Mouse (Mus musculus): ENCODE data around the gene Tlk2. TPM values are rescaled to one million over a fixed set of nuclear protein-coding genes. Genes with fewer than 3 reads are reported as not detected.

Tlk2 gene
- total RNA-seq, 2 experiments from 2014 or later, result 47.5 to 49.6 TPM

- DNase-seq (ENCODE audit: extremely low spot score in 1 of 2, low spot score in 2 of 2), result peak in 1 of 2 experiments; percentile 84
- intact Hi-C loops (cut with DNase I), result no loop called here
These were observed 114.5 kb downstream of the Tlk2 start for GRCm38 (mm10) chr11:105293101-105293581.

GRCm38 (mm10) chr11:105293901-105294494, 115.4 kb downstream of the Tlk2 start:
- intact Hi-C loops (cut with DNase I), result no loop called here

DNA sequence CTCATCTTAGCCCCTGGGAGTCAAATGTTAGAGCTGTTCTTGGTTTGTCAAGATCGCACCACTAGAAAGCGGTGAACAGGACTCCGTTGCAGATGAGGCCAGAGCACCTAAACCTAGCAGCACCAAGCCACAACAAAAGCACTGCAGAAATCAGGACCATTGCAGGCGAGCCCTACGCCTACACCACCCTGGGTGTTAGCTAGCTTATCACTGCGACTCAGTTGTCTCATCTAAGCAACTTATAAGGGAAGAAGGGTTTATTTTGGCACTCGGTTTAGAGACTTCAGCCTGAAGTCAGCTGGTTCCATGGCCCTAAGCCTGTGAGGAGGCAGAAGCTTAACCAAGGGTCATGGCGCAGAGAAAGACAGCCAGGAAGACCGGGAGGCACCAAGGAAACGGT, 117.5 kb downstream of the Tlk2 start:
- intact Hi-C loops (cut with DNase I), result no loop called here
- DNase-seq (ENCODE audit: extremely low spot score in 1 of 2, low spot score in 2 of 2), result no peak

More at GRCm38 (mm10) chr11:105293901-105294494, 115.4 kb downstream of the Tlk2 start:
- DNase-seq (ENCODE audit: extremely low spot score in 1 of 2, low spot score in 2 of 2), result no peak

DNA sequence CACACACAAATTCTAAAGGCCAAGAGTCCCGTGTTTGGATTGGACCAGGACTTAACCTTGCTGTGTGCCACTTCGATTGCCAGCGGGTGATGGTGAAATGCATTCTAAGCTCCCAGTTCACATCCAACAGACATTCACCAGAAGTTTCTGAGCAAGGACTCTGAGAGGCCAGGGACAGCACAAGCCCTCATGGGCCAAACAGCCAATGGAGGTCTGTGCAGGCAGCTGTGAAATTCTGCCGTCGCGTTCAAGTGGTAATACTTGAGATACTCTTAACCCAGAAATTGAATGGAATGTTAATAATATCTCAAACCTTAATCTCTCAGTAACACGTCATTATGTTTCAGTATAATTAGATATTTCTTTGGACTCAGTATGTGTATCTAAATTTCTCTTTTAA, 131.6 kb downstream of the Tlk2 start:
- no peak for DNase-seq (ENCODE audit: extremely low spot score in 1 of 2, low spot score in 2 of 2)
- intact Hi-C loops (cut with DNase I), result no loop called here

DNA sequence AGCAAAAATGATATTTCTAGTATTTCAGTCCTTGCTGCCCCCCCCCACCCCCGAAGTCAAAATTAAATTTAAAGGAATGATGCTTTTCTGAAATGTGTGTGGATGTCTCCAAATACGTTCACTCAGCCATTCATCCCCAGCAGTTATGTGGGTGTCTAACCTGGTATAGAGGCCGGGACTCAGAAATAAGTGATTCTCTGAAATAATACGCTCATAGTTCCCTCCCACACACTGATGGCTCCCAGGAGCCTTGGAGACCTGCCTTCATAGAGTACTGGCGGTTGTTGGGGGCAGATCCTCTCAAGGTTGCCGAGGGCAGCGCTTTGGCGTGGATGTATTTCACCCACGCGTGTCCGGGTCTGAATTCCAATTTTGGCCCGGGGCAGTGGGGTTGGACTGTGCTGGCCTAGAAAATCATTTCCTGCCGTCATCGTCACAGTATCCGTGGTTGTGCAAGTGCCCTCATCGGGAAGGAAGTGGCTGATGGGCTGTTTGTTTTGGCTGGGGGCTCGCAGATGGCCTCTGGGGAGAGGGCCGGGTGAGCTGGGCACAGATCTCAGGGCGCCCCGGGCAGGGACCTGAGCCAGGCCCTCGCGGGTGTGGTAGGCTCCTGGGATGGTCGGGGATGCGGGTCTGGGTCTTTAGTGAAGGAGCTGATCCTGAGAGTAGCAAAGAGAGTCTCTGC, 132.8 kb downstream of the Tlk2 start:
- intact Hi-C loops (cut with DNase I), result no loop called here
- DNase-seq (ENCODE audit: extremely low spot score in 1 of 2, low spot score in 2 of 2), result peak in 1 of 2 experiments; percentile 64

DNA sequence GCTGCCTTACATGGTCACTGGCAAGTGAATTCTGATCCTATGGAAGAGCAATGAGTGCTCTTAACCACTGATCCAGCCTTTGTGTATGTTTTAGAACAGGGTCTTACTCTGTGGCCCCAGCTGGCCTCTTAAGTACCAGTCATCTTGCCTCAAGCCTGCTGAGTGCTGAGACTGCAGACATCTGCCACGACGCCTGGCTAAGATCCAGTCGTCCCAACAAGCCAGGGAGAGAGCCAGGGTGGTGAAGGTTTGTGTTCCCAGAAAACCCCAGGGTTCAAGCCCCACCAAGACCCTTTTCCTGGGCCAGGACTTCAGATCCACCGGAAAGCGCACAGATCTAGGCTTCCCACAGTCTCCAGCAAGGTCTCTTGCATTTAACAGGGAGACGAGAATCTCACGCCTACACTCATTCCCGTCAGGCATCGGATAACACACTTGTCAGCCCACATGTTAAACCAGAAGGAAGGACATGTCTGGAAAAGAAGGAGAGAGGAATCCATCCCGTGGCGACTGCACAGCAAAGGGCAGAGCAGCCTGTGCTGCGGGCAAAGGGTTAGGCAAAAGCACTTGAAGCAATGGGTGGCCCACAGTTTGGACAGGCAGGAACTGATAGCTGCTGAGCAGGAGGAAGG, 133.8 kb downstream of the Tlk2 start:
- intact Hi-C loops (cut with DNase I), result no loop called here
- DNase-seq (ENCODE audit: extremely low spot score in 1 of 2, low spot score in 2 of 2), result no peak

DNA sequence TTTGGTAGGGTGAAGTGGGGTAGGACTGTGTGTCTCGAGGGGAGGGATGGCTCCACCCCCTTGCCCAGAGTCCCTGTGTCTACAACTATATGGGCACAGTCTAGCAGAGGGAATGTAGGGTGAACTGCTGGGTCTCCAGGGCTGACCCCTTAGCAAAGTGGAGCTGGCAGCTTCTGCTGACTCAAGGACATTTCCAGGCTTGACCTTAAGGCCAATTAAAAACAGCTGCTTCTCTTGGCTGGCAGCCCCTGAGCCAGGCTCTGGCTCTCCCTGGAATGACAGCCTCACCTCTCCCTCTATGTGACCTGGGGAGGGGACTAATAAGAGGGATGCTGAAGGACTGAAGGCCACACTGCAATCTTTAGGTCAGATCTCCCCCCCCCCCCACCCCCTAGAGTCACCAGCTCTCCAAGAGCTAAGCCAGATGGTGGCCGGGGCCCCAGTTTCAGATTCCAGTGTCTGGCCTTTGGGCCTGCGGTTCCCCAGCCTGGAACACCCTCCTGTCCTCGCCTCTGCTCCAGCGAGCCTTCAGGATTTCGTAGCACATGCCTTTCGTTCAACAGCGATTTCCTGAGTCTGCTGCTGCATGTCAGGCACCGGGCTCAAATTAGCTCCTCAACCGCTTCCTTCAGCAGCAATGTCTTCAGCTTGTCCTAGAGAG, 134.5 kb downstream of the Tlk2 start:
- DNase-seq (ENCODE audit: extremely low spot score in 1 of 2, low spot score in 2 of 2), result no peak
- intact Hi-C loops (cut with DNase I), result no loop called here

- peak in 1 of 2 experiments; percentile 27 for DNase-seq (ENCODE audit: extremely low spot score in 1 of 2, low spot score in 2 of 2)
- intact Hi-C loops (cut with DNase I), result no loop called here
These were observed 135.0 kb downstream of the Tlk2 start for GRCm38 (mm10) chr11:105313633-105314014.

GRCm38 (mm10) chr11:105315296-105315695, 136.7 kb downstream of the Tlk2 start:
- DNase-seq (ENCODE audit: extremely low spot score in 1 of 2, low spot score in 2 of 2), result no peak
- intact Hi-C loops (cut with DNase I), result no loop called here

- intact Hi-C loops (cut with DNase I), result no loop called here
These were observed 137.5 kb downstream of the Tlk2 start for GRCm38 (mm10) chr11:105316121-105316520.

DNA sequence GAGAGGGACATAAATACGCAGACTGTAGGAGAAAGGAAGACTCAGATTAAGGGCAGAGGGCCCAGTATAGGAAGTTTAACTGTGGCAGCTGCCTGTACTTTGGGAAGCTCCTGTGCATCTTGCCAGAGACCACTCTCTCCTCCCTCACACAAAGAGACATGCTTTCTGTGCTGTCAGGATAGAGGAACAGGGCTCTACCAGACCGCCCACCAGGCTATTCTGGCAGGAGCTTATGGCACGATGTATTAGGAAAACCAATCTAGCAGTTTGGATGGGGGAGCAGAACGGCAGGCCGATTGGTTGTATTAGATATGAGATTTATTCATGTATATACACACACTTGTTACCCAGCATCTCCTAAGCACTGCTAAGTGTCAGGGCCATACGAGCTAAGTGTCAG, 139.2 kb downstream of the Tlk2 start:
- intact Hi-C loops (cut with DNase I), result no loop called here
- no peak for DNase-seq (ENCODE audit: extremely low spot score in 1 of 2, low spot score in 2 of 2)

More at GRCm38 (mm10) chr11:105316121-105316520, 137.5 kb downstream of the Tlk2 start:
- no peak for DNase-seq (ENCODE audit: extremely low spot score in 1 of 2, low spot score in 2 of 2)

- intact Hi-C loops (cut with DNase I), result no loop called here
- no peak for DNase-seq (ENCODE audit: extremely low spot score in 1 of 2, low spot score in 2 of 2)
These were observed 142.5 kb downstream of the Tlk2 start for GRCm38 (mm10) chr11:105321090-105321489.

GRCm38 (mm10) chr11:105323530-105323929, 144.9 kb downstream of the Tlk2 start:
- no peak for DNase-seq (ENCODE audit: extremely low spot score in 1 of 2, low spot score in 2 of 2)
- intact Hi-C loops (cut with DNase I), result no loop called here

DNA sequence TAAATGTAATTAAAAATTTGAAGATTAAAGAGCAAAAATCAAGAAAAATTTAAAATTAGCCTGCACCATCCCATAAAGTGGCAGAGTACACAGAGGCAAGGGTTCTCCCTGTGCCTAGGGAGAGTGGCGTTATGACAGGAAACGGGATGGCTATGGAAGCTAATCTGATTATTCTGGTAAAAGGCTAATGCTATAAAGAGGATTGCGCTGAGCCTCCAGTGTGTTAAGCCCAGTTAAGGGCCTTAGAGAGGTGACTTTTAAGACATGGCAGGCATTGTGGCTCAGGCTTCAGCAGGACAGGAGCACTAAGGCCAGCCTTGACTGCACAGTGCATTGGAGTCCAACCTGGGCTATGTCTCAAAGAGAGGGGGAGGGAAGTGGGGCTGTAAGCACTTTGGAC, 148.5 kb downstream of the Tlk2 start:
- intact Hi-C loops (cut with DNase I), result no loop called here

DNA sequence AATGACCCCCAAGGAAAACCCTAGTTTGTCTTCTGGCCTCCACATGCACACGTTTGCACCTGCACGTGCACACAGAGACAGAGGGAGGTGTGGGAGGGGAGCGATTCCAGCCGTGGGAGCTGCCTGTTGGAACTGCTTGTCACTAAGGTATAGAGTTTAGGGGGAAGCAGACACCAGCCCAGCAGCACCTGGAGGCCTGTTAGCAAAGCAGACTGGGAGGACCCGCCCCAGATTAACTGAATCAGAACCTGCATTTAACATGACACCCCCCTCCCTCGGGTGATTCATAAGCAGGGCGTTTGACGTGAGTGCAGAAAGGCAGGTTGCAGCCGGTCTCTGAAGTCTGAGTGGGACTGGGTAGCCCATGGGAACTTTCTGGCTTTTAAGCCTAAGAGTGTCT, 151.4 kb downstream of the Tlk2 start:
- intact Hi-C loops (cut with DNase I), result loop anchor here (10.0 kb wide), 1 partner anchor 745 kb away; no protein-coding TSS in a partner anchor
- DNase-seq (ENCODE audit: extremely low spot score in 1 of 2, low spot score in 2 of 2), result no peak

More for the DNA sequence above, 148.5 kb downstream of the Tlk2 start:
- DNase-seq (ENCODE audit: extremely low spot score in 1 of 2, low spot score in 2 of 2), result no peak

DNA sequence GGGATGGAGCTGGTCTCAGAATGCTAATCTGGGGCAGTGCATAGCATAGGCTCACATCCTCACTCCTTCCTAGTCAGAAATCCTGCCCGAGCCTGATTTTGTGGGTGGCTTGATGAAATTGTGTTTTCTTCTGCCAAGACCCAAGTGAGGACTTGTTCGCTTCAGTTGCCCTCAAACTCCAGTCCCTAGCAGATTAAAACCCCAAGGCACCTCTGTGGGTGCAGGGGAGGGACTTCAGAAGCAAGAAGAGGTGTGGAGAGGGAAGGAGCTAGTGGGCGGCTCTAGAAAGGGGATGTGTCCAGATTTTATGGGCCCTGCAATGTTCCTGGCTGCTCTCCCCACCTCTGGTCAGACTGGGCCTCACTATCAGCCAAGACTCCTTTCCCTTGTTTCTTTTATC, 152.5 kb downstream of the Tlk2 start:
- intact Hi-C loops (cut with DNase I), result loop anchor here (10.0 kb wide), 1 partner anchor 744 kb away; no protein-coding TSS in a partner anchor
- no peak for DNase-seq (ENCODE audit: extremely low spot score in 1 of 2, low spot score in 2 of 2)

DNA sequence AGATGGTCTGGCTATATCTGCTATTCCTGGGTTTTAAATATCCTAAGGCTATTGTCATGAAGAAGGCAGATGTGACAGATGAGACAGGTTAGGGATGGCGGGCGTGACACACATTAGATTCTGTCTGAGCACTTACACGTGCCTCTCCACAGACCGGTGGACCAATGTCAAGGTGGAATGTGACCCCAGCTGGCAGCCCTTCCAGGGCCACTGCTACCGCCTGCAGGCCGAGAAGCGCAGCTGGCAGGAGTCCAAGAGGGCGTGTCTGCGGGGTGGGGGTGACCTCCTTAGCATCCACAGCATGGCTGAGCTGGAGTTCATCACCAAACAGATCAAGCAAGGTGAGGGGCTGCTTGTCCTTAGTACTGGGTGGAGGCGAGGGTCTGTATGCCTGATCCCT, 153.1 kb downstream of the Tlk2 start:
- intact Hi-C loops (cut with DNase I), result loop anchor here (10.0 kb wide), 1 partner anchor 743 kb away; no protein-coding TSS in a partner anchor
- peak in 1 of 2 experiments; percentile 81 for DNase-seq (ENCODE audit: extremely low spot score in 1 of 2, low spot score in 2 of 2)

DNA sequence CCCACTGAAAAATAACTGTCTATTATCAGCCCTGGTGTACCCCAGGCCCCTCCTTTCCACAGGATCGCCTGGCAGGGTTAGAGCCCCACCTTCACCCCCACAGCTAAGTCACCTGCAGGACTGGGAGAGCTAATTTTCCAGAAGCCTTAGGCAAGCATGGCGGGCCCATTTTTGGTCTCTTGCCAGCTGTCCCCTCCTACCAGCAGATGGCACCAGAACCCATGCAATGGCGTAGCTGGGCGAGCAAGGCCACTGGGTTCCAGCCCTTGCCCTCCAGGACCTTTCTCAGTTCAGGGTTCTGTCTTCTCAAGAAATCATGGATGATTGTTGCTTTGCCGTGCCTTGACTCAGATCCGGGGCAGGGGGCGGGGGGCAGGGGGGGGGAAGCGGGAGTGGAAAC, 153.9 kb downstream of the Tlk2 start:
- DNase-seq (ENCODE audit: extremely low spot score in 1 of 2, low spot score in 2 of 2), result peak in 1 of 2 experiments; percentile 72
- intact Hi-C loops (cut with DNase I), result loop anchor here (10.0 kb wide), 1 partner anchor 742 kb away; no protein-coding TSS in a partner anchor

All from left cerebral cortex, postnatal 10 days (tissue).